Mouse (Mus musculus): ENCODE results near the gene Pam. TPM values are rescaled to one million over a fixed set of nuclear protein-coding genes. Genes with fewer than 3 reads are reported as not detected.
"Not testable (repeated sequence)": the region's sequence is repeated elsewhere in the genome, so short reads cannot be mapped to it uniquely, and the experiment has no call there.

Pam gene
- polyA plus RNA-seq, 1 experiment from 2014 or later, result 23.8 TPM

GRCm38 (mm10) chr1:98015564-98015963 lies 79.9 kb downstream of the Pam start:
- Histone ChIP-seq H3K36me3 (ENCODE audit: control insufficient read depth, insufficient read depth, low read length) (no peaks in the 10 kb centered on the region), H3K9me3 (ENCODE audit: control insufficient read depth, low read length) (no peaks in the 10 kb centered on the region), H3K4me3 (ENCODE audit: low read depth, low read length) (no peak overlapping the region), H3K4me1 (replicated peaks; ENCODE audit: control insufficient read depth, insufficient read depth, low read length) (no peaks in the 10 kb centered on the region), H3K27ac (ENCODE audit: low read depth, low read length) (no peak overlapping the region), H3K9ac (ENCODE audit: low read depth, low read length) (no peak overlapping the region), H3K4me2 (replicated peaks; ENCODE audit: low read depth, low read length) (no peak overlapping the region), H3K27me3 (ENCODE audit: control insufficient read depth, insufficient read depth, low read length) (no peaks in the 10 kb centered on the region)
- no peak for ATAC-seq (ENCODE audit: low FRiP score)
- 88% methylated on average over 4 of the region's 4 CpGs for WGBS
- no peak for DNase-seq (ENCODE audit: low spot score)

GRCm38 (mm10) chr1:98002561-98003425 lies 92.7 kb downstream of the Pam start:
- H3K9me3 ChIP-seq (ENCODE audit: control insufficient read depth, low read length), result no peaks in the 10 kb centered on the region
- WGBS, result 85% methylated on average over 7 of the region's 7 CpGs
- no peaks in the 10 kb centered on the region for H3K36me3 ChIP-seq (ENCODE audit: control insufficient read depth, insufficient read depth, low read length)
- no peak overlapping the region for H3K9ac ChIP-seq (ENCODE audit: low read depth, low read length)
- H3K4me3 ChIP-seq (ENCODE audit: low read depth, low read length), result no peak overlapping the region
- no peaks in the 10 kb centered on the region for H3K4me1 ChIP-seq (replicated peaks; ENCODE audit: control insufficient read depth, insufficient read depth, low read length)
- DNase-seq (ENCODE audit: low spot score), result no peak
- ATAC-seq (ENCODE audit: low FRiP score), result no peak
- H3K27me3 ChIP-seq (ENCODE audit: control insufficient read depth, insufficient read depth, low read length), result no peaks in the 10 kb centered on the region
- no peak overlapping the region for H3K27ac ChIP-seq (ENCODE audit: low read depth, low read length)
- no peak overlapping the region for H3K4me2 ChIP-seq (replicated peaks; ENCODE audit: low read depth, low read length)

GRCm38 (mm10) chr1:97999465-97999864 lies 96.0 kb downstream of the Pam start:
- DNase-seq (ENCODE audit: low spot score), result no peak
- no peaks in the 10 kb centered on the region for H3K36me3 ChIP-seq (ENCODE audit: control insufficient read depth, insufficient read depth, low read length)
- no peak overlapping the region for H3K4me2 ChIP-seq (replicated peaks; ENCODE audit: low read depth, low read length)
- WGBS, result 91% methylated on average over 2 of the region's 2 CpGs
- H3K27me3 ChIP-seq (ENCODE audit: control insufficient read depth, insufficient read depth, low read length), result no peaks in the 10 kb centered on the region
- H3K9me3 ChIP-seq (ENCODE audit: control insufficient read depth, low read length), result no peaks in the 10 kb centered on the region
- no peaks in the 10 kb centered on the region for H3K4me1 ChIP-seq (replicated peaks; ENCODE audit: control insufficient read depth, insufficient read depth, low read length)
- no peak overlapping the region for H3K27ac ChIP-seq (ENCODE audit: low read depth, low read length)
- no peak overlapping the region for H3K4me3 ChIP-seq (ENCODE audit: low read depth, low read length)
- no peak overlapping the region for H3K9ac ChIP-seq (ENCODE audit: low read depth, low read length)
- ATAC-seq (ENCODE audit: low FRiP score), result no peak

GRCm38 (mm10) chr1:97998961-97999360 lies 96.5 kb downstream of the Pam start:
- not testable (repeated sequence) for H3K4me2 ChIP-seq (replicated peaks; ENCODE audit: low read depth, low read length); H3K36me3 ChIP-seq (ENCODE audit: control insufficient read depth, insufficient read depth, low read length); DNase-seq (ENCODE audit: low spot score); H3K9ac ChIP-seq (ENCODE audit: low read depth, low read length); H3K4me3 ChIP-seq (ENCODE audit: low read depth, low read length); ATAC-seq (ENCODE audit: low FRiP score); H3K4me1 ChIP-seq (replicated peaks; ENCODE audit: control insufficient read depth, insufficient read depth, low read length); H3K27ac ChIP-seq (ENCODE audit: low read depth, low read length); H3K27me3 ChIP-seq (ENCODE audit: control insufficient read depth, insufficient read depth, low read length); H3K9me3 ChIP-seq (ENCODE audit: control insufficient read depth, low read length)
- 94% methylated on average over 5 of the region's 5 CpGs for WGBS

GRCm38 (mm10) chr1:97997088-97997487 lies 98.4 kb downstream of the Pam start:
- Histone ChIP-seq H3K4me1 (replicated peaks; ENCODE audit: control insufficient read depth, insufficient read depth, low read length) (no peaks in the 10 kb centered on the region), H3K9ac (ENCODE audit: low read depth, low read length) (no peak overlapping the region), H3K36me3 (ENCODE audit: control insufficient read depth, insufficient read depth, low read length) (no peaks in the 10 kb centered on the region), H3K27ac (ENCODE audit: low read depth, low read length) (no peak overlapping the region), H3K27me3 (ENCODE audit: control insufficient read depth, insufficient read depth, low read length) (no peaks in the 10 kb centered on the region), H3K9me3 (ENCODE audit: control insufficient read depth, low read length) (no peaks in the 10 kb centered on the region), H3K4me2 (replicated peaks; ENCODE audit: low read depth, low read length) (no peak overlapping the region), H3K4me3 (ENCODE audit: low read depth, low read length) (no peak overlapping the region)
- DNase-seq (ENCODE audit: low spot score), result no peak
- ATAC-seq (ENCODE audit: low FRiP score), result no peak
- WGBS, result 82% methylated on average over 1 of the region's 1 CpGs

- ATAC-seq (ENCODE audit: low FRiP score) (no peak), DNase-seq (ENCODE audit: low spot score) (no peak)
- Histone ChIP-seq H3K4me1 (replicated peaks; ENCODE audit: control insufficient read depth, insufficient read depth, low read length) (no peaks in the 10 kb centered on the region), H3K27me3 (ENCODE audit: control insufficient read depth, insufficient read depth, low read length) (no peaks in the 10 kb centered on the region), H3K27ac (ENCODE audit: low read depth, low read length) (no peak overlapping the region), H3K9ac (ENCODE audit: low read depth, low read length) (no peak overlapping the region), H3K4me3 (ENCODE audit: low read depth, low read length) (no peak overlapping the region), H3K9me3 (ENCODE audit: control insufficient read depth, low read length) (no peaks in the 10 kb centered on the region), H3K4me2 (replicated peaks; ENCODE audit: low read depth, low read length) (no peak overlapping the region), H3K36me3 (ENCODE audit: control insufficient read depth, insufficient read depth, low read length) (no peaks in the 10 kb centered on the region)
- 82% methylated on average over 3 of the region's 3 CpGs for WGBS
Observed at GRCm38 (mm10) chr1:97991976-97992375, 103.5 kb downstream of the Pam start.

- H3K4me2 ChIP-seq (replicated peaks; ENCODE audit: low read depth, low read length), result no peak overlapping the region
- no peaks in the 10 kb centered on the region for H3K9me3 ChIP-seq (ENCODE audit: control insufficient read depth, low read length)
- H3K27me3 ChIP-seq (ENCODE audit: control insufficient read depth, insufficient read depth, low read length), result no peaks in the 10 kb centered on the region
- no peak overlapping the region for H3K4me3 ChIP-seq (ENCODE audit: low read depth, low read length)
- ATAC-seq (ENCODE audit: low FRiP score) (no peak), DNase-seq (ENCODE audit: low spot score) (no peak)
- H3K4me1 ChIP-seq (replicated peaks; ENCODE audit: control insufficient read depth, insufficient read depth, low read length), result no peaks in the 10 kb centered on the region
- H3K27ac ChIP-seq (ENCODE audit: low read depth, low read length), result no peak overlapping the region
- no peak overlapping the region for H3K9ac ChIP-seq (ENCODE audit: low read depth, low read length)
- 83% methylated on average over 1 of the region's 1 CpGs for WGBS
- H3K36me3 ChIP-seq (ENCODE audit: control insufficient read depth, insufficient read depth, low read length), result no peaks in the 10 kb centered on the region
Observed at GRCm38 (mm10) chr1:97983189-97983588, 112.3 kb downstream of the Pam start.

- DNase-seq (ENCODE audit: low spot score) (no peak), ATAC-seq (ENCODE audit: low FRiP score) (no peak)
- H3K9ac ChIP-seq (ENCODE audit: low read depth, low read length), result no peak overlapping the region
- no peaks in the 10 kb centered on the region for H3K4me1 ChIP-seq (replicated peaks; ENCODE audit: control insufficient read depth, insufficient read depth, low read length)
- no peak overlapping the region for H3K27ac ChIP-seq (ENCODE audit: low read depth, low read length)
- no peak overlapping the region for H3K4me3 ChIP-seq (ENCODE audit: low read depth, low read length)
- H3K9me3 ChIP-seq (ENCODE audit: control insufficient read depth, low read length), result no peaks in the 10 kb centered on the region
- 93% methylated on average over 1 of the region's 1 CpGs for WGBS
- no peaks in the 10 kb centered on the region for H3K36me3 ChIP-seq (ENCODE audit: control insufficient read depth, insufficient read depth, low read length)
- no peaks in the 10 kb centered on the region for H3K27me3 ChIP-seq (ENCODE audit: control insufficient read depth, insufficient read depth, low read length)
- H3K4me2 ChIP-seq (replicated peaks; ENCODE audit: low read depth, low read length), result no peak overlapping the region
Observed at GRCm38 (mm10) chr1:97979422-97979821, 116.0 kb downstream of the Pam start.

- H3K4me1 ChIP-seq (replicated peaks; ENCODE audit: control insufficient read depth, insufficient read depth, low read length), result no peaks in the 10 kb centered on the region
- peak overlapping the region; percentile 66 for H3K4me3 ChIP-seq (ENCODE audit: low read depth, low read length)
- H3K4me2 ChIP-seq (replicated peaks; ENCODE audit: low read depth, low read length), result peak overlapping the region; percentile 81
- H3K36me3 ChIP-seq (ENCODE audit: control insufficient read depth, insufficient read depth, low read length), result no peaks in the 10 kb centered on the region
- peak overlapping the region; percentile 75; the same call in 1 of the 2 replicates for H3K9ac ChIP-seq (ENCODE audit: low read depth, low read length)
- no peaks in the 10 kb centered on the region for H3K27me3 ChIP-seq (ENCODE audit: control insufficient read depth, insufficient read depth, low read length)
- H3K27ac ChIP-seq (ENCODE audit: low read depth, low read length), result no peak overlapping the region
- WGBS, result 16% methylated on average over 7 of the region's 7 CpGs
- no peaks in the 10 kb centered on the region for H3K9me3 ChIP-seq (ENCODE audit: control insufficient read depth, low read length)
- DNase-seq (ENCODE audit: low spot score), result peak; percentile 47
- no peak for ATAC-seq (ENCODE audit: low FRiP score)
Observed at GRCm38 (mm10) chr1:97977521-97977920, 117.9 kb downstream of the Pam start.
